Mouse (Mus musculus) heart, embryonic 11.5 days (tissue): ENCODE data around the gene Gm12394. TPM values are rescaled to one million over a fixed set of nuclear protein-coding genes. Genes with fewer than 3 reads are reported as not detected.

Experiments used
- ATAC-seq: fragments of 200-750 bp; cut with Nextera tagmentation; replicated peaks from 2 replicates; pipeline ENCODE4 v1.8.0; 2017; ENCODE audit warnings: moderate library complexity; ENCODE audit not compliant: insufficient number of reproducible peaks, low FRiP score, low TSS enrichment
- H3K27ac ChIP-seq: fragments of 300-500 bp; sonication (generic); 2 replicates; pipeline ENCODE4 v1.5.1; 2014; ENCODE audit warnings: mild to moderate bottlenecking, low read depth, low read length
- H3K27me3 ChIP-seq: fragments of 300-500 bp; sonication (generic); 2 replicates; pipeline ENCODE4 v1.6.1; 2014; ENCODE audit warnings: mild to moderate bottlenecking, low read length, mixed read lengths; ENCODE audit not compliant: control insufficient read depth, insufficient read depth
- H3K36me3 ChIP-seq: fragments of 300-500 bp; sonication (generic); 2 replicates; pipeline ENCODE4 v1.6.1; 2014; ENCODE audit warnings: mild to moderate bottlenecking, low read length, moderate library complexity, mixed read lengths; ENCODE audit not compliant: control insufficient read depth, insufficient read depth
- H3K4me1 ChIP-seq: fragments of 300-500 bp; sonication (generic); 2 replicates; pipeline ENCODE4 v1.6.1; 2014; ENCODE audit warnings: low read length; ENCODE audit not compliant: control insufficient read depth, insufficient read depth
- H3K4me2 ChIP-seq: fragments of 300-500 bp; sonication (generic); 2 replicates; pipeline ENCODE4 v1.6.1; 2014; ENCODE audit warnings: mild to moderate bottlenecking, moderate library complexity
- H3K4me3 ChIP-seq: fragments of 300-500 bp; sonication (generic); 2 replicates; pipeline ENCODE4 v1.5.1; 2014; ENCODE audit warnings: low read depth, low read length
- H3K9ac ChIP-seq: fragments of 300-500 bp; sonication (generic); 2 replicates; pipeline ENCODE4 v1.6.1; 2014; ENCODE audit warnings: mild to moderate bottlenecking, low read depth, low read length, moderate library complexity
- H3K9me3 ChIP-seq: fragments of 300-500 bp; sonication (generic); replicated peaks from 2 replicates; pipeline ENCODE4 v1.6.1; 2016; ENCODE audit warnings: low read length; ENCODE audit not compliant: control insufficient read depth
- WGBS: fragments of 180-500 bp; shearing (Covaris S2); extraction: QIAGEN DNeasy Blood & Tissue Kit; methylation state at CpG from one replicate; pipeline ENCODE4 v1.1.7; 2014; ENCODE audit not compliant: insufficient replicate concordance; 5-methylcytosine and 5-hydroxymethylcytosine counted together
- polyA plus RNA-seq: library from polyadenylated mRNA; unstranded; fragments of >200 nt; fragmentation: Nextera tagmentation; extraction: Ambion mirVana; gene quantifications from 2 replicates; pipeline ENCODE4 v1.2.1, GENCODE M21; 2014

The Gm12394 gene
- polyA plus RNA-seq, 1 experiment from 2014 or later = not detected

DNA sequence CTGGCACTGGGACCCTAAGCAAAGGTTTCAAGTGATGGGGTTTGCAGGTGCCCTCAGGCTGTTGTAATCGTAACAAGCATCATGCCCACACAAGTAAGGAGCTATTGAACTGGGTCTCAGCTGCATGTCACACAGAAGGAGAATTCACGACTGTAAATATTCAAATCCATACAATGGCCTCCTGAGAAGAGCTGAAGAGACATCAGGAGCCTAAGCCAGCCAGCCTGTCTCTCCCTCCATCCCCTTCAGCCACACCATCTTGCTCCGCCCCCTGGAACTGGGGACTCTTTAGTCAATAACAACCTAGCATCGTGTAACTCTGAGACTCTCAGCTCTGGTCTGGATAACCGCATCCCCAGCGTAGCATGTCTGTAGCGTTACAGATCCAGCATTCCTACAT, 34.6 kb upstream of the Gm12394 start:
- Histone ChIP-seq H3K9ac (no peak overlapping the region), H3K36me3 (no peaks in the 10 kb centered on the region), H3K4me1 (no peaks in the 10 kb centered on the region), H3K9me3 (no peaks in the 10 kb centered on the region), H3K27ac (no peak overlapping the region), H3K4me2 (no peak overlapping the region), H3K4me3 (no peak overlapping the region), H3K27me3 (no peaks in the 10 kb centered on the region)
- no peak for ATAC-seq
- 65% methylated on average over 7 of the region's 7 CpGs for WGBS

DNA sequence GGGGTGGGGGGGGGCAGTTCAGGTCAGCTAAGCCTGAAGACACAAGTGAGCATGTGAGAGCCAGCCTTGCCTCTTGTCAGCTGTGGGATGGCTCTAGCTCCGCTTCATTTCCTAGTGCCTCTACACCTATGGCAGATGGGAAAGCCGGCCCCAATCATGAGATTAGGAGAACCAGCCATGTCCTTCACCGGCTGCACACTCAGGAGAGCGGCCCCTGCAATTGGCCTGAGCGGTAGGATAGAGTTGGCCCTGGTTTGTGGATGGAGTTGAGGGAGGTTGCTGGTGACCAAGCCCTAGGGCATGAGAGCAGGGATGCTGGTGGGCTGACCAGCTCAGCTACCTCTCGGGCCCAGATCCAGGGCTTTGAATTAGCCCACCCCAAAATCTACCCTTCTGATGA, 32.2 kb upstream of the Gm12394 start:
- Histone ChIP-seq H3K9ac (no peak overlapping the region), H3K9me3 (no peaks in the 10 kb centered on the region), H3K4me1 (no peaks in the 10 kb centered on the region), H3K36me3 (no peaks in the 10 kb centered on the region), H3K4me2 (no peak overlapping the region), H3K27me3 (no peaks in the 10 kb centered on the region), H3K4me3 (no peak overlapping the region), H3K27ac (no peak overlapping the region)
- ATAC-seq = no peak
- 79% methylated on average over 6 of the region's 6 CpGs for WGBS

DNA sequence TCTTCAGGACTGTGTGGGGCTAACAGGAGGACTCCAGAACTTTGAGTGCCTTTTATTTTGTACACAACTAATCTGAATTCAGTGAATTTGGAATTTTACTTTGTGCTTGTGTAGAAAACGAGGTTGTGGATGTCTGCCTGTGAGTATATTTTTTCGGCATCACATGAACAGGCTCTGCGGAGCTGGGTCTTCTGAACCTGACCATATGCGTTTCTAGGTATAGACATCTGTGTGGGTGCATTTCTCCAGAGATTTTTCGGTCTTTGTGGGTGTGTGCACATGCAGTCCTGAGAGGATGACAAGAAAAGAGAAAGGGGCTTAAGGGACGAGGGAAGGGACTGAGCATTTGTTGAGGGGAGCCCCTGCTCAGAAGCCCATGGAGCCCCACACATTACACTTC, 30.4 kb upstream of the Gm12394 start:
- Histone ChIP-seq H3K9me3 (no peaks in the 10 kb centered on the region), H3K27me3 (no peaks in the 10 kb centered on the region), H3K4me3 (no peak overlapping the region), H3K27ac (no peak overlapping the region), H3K36me3 (no peaks in the 10 kb centered on the region), H3K4me1 (no peaks in the 10 kb centered on the region), H3K9ac (no peak overlapping the region), H3K4me2 (no peak overlapping the region)
- WGBS = 83% methylated on average over 6 of the region's 6 CpGs
- ATAC-seq = no peak

DNA sequence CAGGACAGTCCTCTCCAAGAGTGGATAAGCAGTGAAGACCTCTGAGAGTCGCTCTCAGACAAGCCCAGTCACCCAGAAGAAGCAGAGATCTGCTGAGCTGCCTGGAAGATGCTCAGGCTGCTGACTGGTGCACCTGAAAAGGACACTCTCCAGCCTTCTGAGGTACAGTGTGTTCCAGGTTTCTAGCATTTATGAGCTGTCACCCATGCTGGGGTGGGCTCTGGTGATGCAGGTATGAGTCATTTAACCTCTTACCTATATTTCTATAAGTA, 24.0 kb upstream of the Gm12394 start:
- H3K9ac ChIP-seq = peak overlapping the region; percentile 54
- WGBS = 38% methylated on average over 1 of the region's 1 CpGs
- peak overlapping the region; percentile 57; the same call in 1 of the 2 replicates for H3K27ac ChIP-seq
- H3K4me1 ChIP-seq = peaks cover 3% of the 10 kb centered on the region; the same call in 1 of the 2 replicates
- peak overlapping the region; percentile 14; the same call in 1 of the 2 replicates for H3K4me2 ChIP-seq
- H3K9me3 ChIP-seq = no peaks in the 10 kb centered on the region
- 0 out of 2 replicates have a peak, but pooled peaks have one; percentile 45 for ATAC-seq
- H3K27me3 ChIP-seq = no peaks in the 10 kb centered on the region
- no peak overlapping the region; the same call in 1 of the 2 replicates for H3K4me3 ChIP-seq
- H3K36me3 ChIP-seq = no peaks in the 10 kb centered on the region

DNA sequence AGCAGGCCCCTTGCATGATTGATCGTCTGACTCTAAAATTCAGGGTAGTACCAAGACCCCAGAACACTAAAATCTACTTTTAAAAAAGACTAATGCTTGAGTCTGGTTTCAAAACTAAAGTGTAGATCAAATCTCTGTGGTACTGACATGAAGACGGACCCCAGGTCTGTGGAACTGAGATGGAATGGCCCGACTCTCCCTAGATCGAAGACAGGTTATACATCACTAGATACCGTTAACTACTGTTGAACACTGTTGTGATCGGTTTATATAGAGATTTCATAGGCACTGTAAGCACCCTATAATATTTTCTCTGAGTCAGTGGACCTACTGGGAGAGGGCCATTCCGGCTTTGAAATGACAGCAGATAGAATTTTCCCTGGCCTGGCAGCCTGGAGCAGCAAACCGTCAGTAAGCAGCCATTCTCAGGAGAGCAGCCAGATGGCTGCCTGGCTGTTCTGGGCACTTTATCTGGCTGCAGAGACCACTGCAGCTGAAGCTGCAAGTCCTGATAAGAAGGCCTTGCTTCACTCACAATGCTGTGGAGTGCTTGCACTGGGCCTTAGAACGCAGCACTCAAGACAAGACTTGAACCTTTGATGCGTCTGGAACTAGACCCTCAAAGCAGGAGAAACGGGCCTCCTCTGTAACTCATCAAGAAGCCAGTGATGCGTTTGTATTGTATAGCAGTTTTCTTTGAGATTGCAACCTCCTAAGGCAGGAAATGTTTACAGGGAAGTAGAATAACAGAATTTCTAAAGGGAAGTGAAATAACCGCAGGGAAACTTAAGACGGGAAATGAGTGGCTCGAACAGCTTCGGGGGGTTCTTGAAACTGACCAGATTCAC, 23.5 kb upstream of the Gm12394 start:
- Histone ChIP-seq H3K27me3 (no peaks in the 10 kb centered on the region), H3K9me3 (no peaks in the 10 kb centered on the region), H3K4me2 (peak overlapping the region; percentile 14; the same call in 1 of the 2 replicates), H3K27ac (peak overlapping the region; percentile 57), H3K9ac (peak overlapping the region; percentile 54), H3K4me3 (no peak overlapping the region), H3K4me1 (peaks cover 3% of the 10 kb centered on the region; the same call in 1 of the 2 replicates), H3K36me3 (no peaks in the 10 kb centered on the region)
- peak; percentile 90 for ATAC-seq
- WGBS = 51% methylated on average over 16 of the region's 16 CpGs

DNA sequence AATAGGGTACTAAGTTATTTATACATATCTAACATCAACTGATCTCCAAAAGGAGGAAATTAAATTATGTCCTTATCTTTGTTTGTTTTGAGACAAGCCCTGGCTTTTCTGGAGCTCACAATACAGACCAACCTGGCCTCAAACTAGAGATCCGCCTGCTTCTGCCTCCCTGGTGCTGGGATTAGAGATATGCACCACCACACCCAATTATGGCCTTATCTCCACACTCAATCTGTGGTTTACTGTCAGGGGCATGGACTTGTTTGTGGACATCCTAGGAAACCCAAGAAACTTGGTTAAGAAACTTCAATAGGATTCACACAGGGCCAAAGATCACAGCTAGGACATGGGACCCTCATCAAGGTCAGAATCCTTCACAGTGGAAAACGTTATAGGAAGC, 21.1 kb upstream of the Gm12394 start:
- Histone ChIP-seq H3K27me3 (no peaks in the 10 kb centered on the region), H3K4me1 (peaks cover 3% of the 10 kb centered on the region; the same call in 1 of the 2 replicates), H3K36me3 (no peaks in the 10 kb centered on the region), H3K9me3 (no peaks in the 10 kb centered on the region), H3K4me2 (no peak overlapping the region), H3K9ac (no peak overlapping the region), H3K4me3 (no peak overlapping the region), H3K27ac (no peak overlapping the region)
- 75% methylated on average over 2 of the region's 2 CpGs for WGBS
- ATAC-seq = no peak

DNA sequence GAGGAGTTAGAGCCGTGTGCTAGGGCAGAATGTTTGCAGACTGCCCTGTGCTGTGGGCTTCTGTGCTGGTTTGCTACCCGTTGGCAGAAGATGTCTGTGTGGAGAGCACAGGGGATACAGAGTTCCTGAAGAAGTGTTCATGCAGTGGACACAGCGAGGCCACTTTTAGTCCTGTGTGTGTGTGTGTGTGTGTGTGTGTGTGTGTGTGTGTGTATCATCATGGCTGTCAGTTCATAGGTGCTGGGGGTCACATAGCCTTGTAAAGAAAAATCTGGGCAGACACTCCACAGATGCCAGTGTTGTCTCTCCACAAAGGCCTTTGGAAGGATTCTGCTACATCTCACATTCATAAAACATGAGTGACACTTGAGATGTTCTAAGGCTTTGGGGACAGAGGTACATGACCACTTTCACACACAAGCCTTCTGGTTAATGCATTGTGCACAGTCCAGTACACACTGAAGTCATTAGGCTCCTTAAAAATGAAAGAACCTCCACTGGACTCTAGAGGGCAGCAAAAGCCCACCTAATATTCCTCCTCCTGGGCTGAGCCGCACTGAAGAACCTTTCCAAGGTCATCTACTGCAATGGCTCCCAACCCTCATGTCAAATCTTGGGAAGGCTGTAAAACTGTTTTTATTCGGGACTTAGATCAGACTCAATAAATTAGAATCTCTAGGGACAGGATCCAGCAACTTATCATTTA, 20.2 kb upstream of the Gm12394 start:
- peak; percentile 76 for ATAC-seq
- Histone ChIP-seq H3K27me3 (no peaks in the 10 kb centered on the region), H3K9ac (no peak overlapping the region), H3K36me3 (no peaks in the 10 kb centered on the region), H3K4me3 (no peak overlapping the region), H3K4me1 (peaks cover 3% of the 10 kb centered on the region; the same call in 1 of the 2 replicates), H3K27ac (no peak overlapping the region), H3K4me2 (no peak overlapping the region), H3K9me3 (no peaks in the 10 kb centered on the region)
- 32% methylated on average over 5 of the region's 5 CpGs for WGBS

DNA sequence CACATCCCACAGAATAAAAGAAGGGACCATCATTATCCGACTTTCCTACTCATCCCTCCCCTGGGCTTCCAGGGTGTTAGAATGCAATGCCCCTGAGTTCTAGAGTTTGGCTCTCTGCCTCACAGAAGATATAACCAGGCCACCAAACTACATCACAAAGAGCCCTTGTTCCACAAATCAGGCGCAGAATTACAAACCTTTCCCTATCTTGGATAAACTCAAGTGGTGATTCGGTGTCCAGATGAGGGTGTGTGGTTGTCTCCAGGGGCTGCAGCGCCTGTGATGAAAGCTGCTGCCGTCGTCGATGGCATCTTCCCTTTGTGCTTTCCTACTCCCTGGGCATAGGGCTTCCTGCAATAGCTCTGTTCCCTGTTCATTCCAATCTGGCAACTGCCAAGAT, 17.6 kb upstream of the Gm12394 start, which contains the start of gene Fam205c:
TSS of gene Fam205c (minus strand) at position 101 of the 400 bp plus-strand sequence.
- H3K27me3 ChIP-seq = no peaks in the 10 kb centered on the region
- H3K9ac ChIP-seq = no peak within 1 kb of the TSS
- 74% methylated on average over 7 of the region's 7 CpGs for WGBS
- H3K4me1 ChIP-seq = no peaks in the 10 kb centered on the region
- no peak within 1 kb of the TSS for H3K4me3 ChIP-seq
- H3K36me3 ChIP-seq = no peaks in the 10 kb centered on the region
- H3K4me2 ChIP-seq = no peak within 1 kb of the TSS
- H3K9me3 ChIP-seq = no peaks in the 10 kb centered on the region
- H3K27ac ChIP-seq = no peak within 1 kb of the TSS
- ATAC-seq = no peak
